Mouse (Mus musculus): Measurements from ENCODE around the gene Wdr18.

DNA sequence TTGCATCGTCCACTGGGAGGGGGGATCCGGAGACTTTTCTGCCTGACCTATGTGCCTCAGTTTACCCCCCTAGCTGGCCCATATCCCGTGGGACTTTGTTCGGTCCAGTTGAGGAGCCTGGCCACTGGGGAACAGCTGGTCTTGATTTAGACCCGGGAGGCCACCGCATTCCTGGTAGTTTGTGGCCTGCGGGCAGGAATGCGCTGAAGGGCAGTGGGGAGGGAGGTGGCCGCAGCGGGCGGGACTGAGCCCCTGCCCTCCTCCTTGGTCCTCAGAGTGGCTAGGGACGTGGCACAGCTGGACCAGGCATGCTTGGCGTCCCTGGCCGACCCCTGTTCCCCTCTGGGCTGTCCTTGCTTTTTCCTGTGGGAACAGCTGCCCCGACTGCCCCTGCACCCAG is 29.9 kb downstream of the Wdr18 start:
- no peak for TF ChIP-seq CTCF (IDR thresholded peaks at IDR 0.05; ENCODE audit: extremely low read depth, insufficient read depth, low read length)
- TF ChIP-seq POLR2A (IDR thresholded peaks at IDR 0.05; ENCODE audit: extremely low read depth, insufficient read depth, low read length) = no peak

Measured in cortical plate, adult 2 months (tissue).